Mouse (Mus musculus): ENCODE data around the gene Mrps5. TPM values are rescaled to one million over a fixed set of nuclear protein-coding genes. Genes with fewer than 3 reads are reported as not detected.
"Not testable (repeated sequence)": the region's sequence is repeated elsewhere in the genome, so short reads cannot be mapped to it uniquely, and the experiment has no call there.

Mrps5 gene
- polyA plus RNA-seq, 1 experiment from 2014 or later, result 156 TPM

- DNase-seq (ENCODE audit: low spot score), result no peak
Measured at GRCm38 (mm10) chr2:127587514-127587844, 457 bp downstream of the Mrps5 start.

DNA sequence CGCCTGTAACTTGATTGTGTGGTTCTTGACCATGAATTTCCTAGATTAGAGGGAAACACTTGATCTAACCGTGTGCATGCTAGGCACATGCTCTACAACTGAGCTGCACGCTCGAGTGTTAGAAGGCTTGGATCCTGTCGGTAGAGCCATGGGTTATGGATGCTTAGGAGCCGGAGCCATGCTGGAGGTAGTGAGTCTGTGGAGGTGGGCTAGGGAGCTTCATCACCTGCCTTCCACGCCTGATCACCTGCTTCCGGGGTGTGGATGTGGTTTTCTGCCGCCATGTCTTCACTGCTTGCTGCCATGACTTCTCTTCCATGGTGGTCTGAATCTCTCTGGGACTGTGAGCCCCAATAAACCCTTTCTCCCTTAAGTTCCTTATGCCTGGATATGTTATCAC lies 1.9 kb downstream of the Mrps5 start:
- Histone ChIP-seq H3K27ac (no peak overlapping the region), H3K36me3 (peaks cover 31% of the 10 kb centered on the region), H3K9me3 (no peaks in the 10 kb centered on the region), H3K4me1 (peaks cover 28% of the 10 kb centered on the region), H3K27me3 (ENCODE audit: insufficient read depth, poor library complexity, severe bottlenecking) (no peaks in the 10 kb centered on the region), H3K4me3 (no peak overlapping the region)
- WGBS, result 90% methylated on average over 9 of the region's 9 CpGs
- DNase-seq (ENCODE audit: low spot score), result no peak

More at GRCm38 (mm10) chr2:127587514-127587844, 457 bp downstream of the Mrps5 start:
- Histone ChIP-seq H3K9me3 (no peaks in the 10 kb centered on the region), H3K4me3 (peak overlapping the region; percentile 84), H3K27ac (peak overlapping the region; percentile 99), H3K27me3 (ENCODE audit: insufficient read depth, poor library complexity, severe bottlenecking) (no peaks in the 10 kb centered on the region), H3K36me3 (peaks cover 19% of the 10 kb centered on the region), H3K4me1 (peaks cover 28% of the 10 kb centered on the region)
- under 1% methylated on average over 22 of the region's 22 CpGs for WGBS

DNA sequence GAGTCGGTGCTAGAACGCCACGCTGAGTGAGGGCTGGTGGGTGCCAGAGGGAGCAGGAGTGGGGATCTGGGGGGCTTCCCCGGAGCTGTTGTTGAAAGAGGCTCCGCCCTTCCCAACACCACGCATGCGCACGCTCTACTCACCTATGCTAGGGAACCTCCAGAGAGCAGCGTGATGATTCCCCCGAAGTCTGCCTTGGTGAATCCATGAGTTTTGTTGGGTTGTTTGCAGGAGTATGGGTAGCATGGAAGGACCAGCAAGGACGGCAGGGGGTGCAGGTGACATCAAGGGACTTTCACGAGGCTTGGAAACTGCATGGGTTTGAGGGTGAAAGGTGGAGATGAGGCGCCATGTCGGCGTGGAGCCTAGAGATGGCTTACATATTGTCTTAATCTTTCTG lies 3.2 kb downstream of the Mrps5 start:
- Histone ChIP-seq H3K4me1 (peaks cover 28% of the 10 kb centered on the region), H3K36me3 (peaks cover 43% of the 10 kb centered on the region), H3K27ac (no peak overlapping the region), H3K9me3 (no peaks in the 10 kb centered on the region), H3K4me3 (peak overlapping the region; percentile 4; the same call in 1 of the 2 replicates), H3K27me3 (ENCODE audit: insufficient read depth, poor library complexity, severe bottlenecking) (no peaks in the 10 kb centered on the region)
- 74% methylated on average over 15 of the region's 15 CpGs for WGBS
- DNase-seq (ENCODE audit: low spot score), result no peak

GRCm38 (mm10) chr2:127590840-127591239 lies 3.8 kb downstream of the Mrps5 start:
- no peak for DNase-seq (ENCODE audit: low spot score)
- no peak overlapping the region for H3K4me3 ChIP-seq
- 70% methylated on average over 4 of the region's 4 CpGs for WGBS
- no peak overlapping the region for H3K27ac ChIP-seq
- no peaks in the 10 kb centered on the region for H3K9me3 ChIP-seq
- H3K27me3 ChIP-seq (ENCODE audit: insufficient read depth, poor library complexity, severe bottlenecking), result no peaks in the 10 kb centered on the region
- peaks cover 49% of the 10 kb centered on the region for H3K36me3 ChIP-seq
- peaks cover 28% of the 10 kb centered on the region for H3K4me1 ChIP-seq

DNA sequence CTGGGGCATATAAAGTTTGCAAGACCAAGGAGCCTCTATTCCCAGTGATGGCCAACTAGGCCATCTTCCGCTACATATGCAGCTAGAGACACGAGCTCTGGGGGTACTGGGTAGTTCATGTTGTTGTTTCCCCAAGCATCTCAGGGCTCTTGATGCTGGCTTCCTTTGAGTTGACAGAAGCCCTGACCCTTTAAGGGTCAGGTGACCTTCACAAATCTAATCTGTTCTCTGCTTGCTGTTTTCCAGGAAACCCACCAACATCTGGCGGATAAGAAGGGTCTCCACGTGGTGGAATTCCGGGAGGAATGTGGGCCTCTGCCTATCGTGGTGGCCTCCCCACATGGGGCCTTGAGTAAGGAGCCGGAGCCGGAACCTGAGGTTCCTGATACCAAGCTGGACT lies 16.4 kb downstream of the Mrps5 start:
- not testable (repeated sequence) for H3K27me3 ChIP-seq (ENCODE audit: insufficient read depth, poor library complexity, severe bottlenecking); H3K4me1 ChIP-seq; DNase-seq (ENCODE audit: low spot score); H3K9me3 ChIP-seq; H3K4me3 ChIP-seq; H3K27ac ChIP-seq
- H3K36me3 ChIP-seq, result peaks cover 76% of the 10 kb centered on the region
- 47% methylated on average over 6 of the region's 8 CpGs for WGBS

DNA sequence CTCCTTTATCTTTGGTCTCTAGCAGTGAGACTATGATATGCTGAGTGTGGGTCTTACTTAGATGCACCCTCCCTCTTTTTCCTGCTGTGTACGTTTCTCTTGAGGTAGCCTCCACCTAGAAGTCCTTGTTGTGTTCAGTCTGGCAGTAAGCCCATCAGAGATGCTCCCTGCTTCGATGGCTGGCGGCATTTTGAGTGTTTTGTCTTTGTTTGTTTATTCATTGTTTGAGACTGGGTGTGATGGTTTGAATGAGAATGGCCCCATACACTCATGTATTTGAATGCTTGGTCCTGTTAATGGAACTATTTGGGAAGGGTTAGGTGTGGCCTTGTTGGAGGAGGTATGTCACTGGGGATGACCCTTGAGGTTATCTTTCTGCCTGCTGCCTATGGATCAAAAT lies 18.2 kb downstream of the Mrps5 start:
- 92% methylated on average over 3 of the region's 3 CpGs for WGBS

DNA sequence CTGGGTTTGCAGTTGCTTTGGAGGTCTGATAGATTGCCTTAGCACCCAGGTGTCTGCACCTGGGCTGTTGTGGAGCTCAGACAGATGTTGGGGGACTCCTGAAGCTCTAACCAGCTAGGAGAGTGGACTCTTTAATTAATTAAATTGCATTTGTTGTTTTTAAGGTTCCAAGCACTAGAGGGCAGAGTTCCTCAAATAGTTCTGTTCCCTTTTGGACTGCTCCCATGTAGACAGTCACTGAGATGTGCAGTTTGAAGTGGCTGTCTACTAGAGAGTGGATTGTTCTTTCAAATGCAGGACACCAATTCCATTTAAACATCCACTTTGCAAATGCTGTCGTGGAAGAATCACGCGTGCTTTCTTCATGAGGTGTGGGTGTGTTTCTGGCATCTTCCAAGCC lies 21.2 kb downstream of the Mrps5 start:
- DNase-seq (ENCODE audit: low spot score), result no peak
- Histone ChIP-seq H3K4me1 (peaks cover 19% of the 10 kb centered on the region), H3K27ac (no peak overlapping the region), H3K9me3 (no peaks in the 10 kb centered on the region), H3K27me3 (ENCODE audit: insufficient read depth, poor library complexity, severe bottlenecking) (no peaks in the 10 kb centered on the region), H3K36me3 (peaks cover 30% of the 10 kb centered on the region), H3K4me3 (no peak overlapping the region)
- 35% methylated on average over 3 of the region's 3 CpGs for WGBS

More for the DNA sequence above, 18.2 kb downstream of the Mrps5 start:
- Histone ChIP-seq H3K4me3 (no peak overlapping the region), H3K27me3 (ENCODE audit: insufficient read depth, poor library complexity, severe bottlenecking) (no peaks in the 10 kb centered on the region), H3K4me1 (peaks cover 19% of the 10 kb centered on the region), H3K9me3 (no peaks in the 10 kb centered on the region), H3K27ac (no peak overlapping the region), H3K36me3 (peaks cover 58% of the 10 kb centered on the region)
- no peak for DNase-seq (ENCODE audit: low spot score)

DNA sequence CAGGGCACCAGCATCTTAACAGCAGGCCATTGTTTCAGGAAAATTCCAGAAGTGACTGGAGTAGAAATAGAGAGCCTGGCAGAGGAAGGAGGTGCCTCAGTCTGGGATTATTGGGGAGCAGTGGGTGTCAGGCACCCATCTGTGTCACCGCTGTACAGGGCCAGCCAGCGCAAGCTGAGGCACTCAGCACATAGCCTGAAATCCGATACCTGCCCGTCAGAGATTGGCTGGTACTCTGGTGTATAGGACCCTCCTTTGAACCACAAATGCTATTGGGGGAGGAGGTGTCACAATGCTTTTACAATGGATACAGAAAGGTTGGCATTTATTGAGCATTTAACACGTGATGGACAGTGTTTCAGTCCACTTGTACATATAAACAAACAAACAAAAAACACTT lies 22.0 kb downstream of the Mrps5 start:
- DNase-seq (ENCODE audit: low spot score), result no peak
- H3K27me3 ChIP-seq (ENCODE audit: insufficient read depth, poor library complexity, severe bottlenecking), result no peaks in the 10 kb centered on the region
- peaks cover 25% of the 10 kb centered on the region for H3K36me3 ChIP-seq
- H3K27ac ChIP-seq, result no peak overlapping the region
- peaks cover 19% of the 10 kb centered on the region for H3K4me1 ChIP-seq
- no peaks in the 10 kb centered on the region for H3K9me3 ChIP-seq
- 0 out of 2 replicates have a peak overlapping the region, but pooled peaks have one; percentile 5 for H3K4me3 ChIP-seq
- 8% methylated on average over 5 of the region's 5 CpGs for WGBS

DNA sequence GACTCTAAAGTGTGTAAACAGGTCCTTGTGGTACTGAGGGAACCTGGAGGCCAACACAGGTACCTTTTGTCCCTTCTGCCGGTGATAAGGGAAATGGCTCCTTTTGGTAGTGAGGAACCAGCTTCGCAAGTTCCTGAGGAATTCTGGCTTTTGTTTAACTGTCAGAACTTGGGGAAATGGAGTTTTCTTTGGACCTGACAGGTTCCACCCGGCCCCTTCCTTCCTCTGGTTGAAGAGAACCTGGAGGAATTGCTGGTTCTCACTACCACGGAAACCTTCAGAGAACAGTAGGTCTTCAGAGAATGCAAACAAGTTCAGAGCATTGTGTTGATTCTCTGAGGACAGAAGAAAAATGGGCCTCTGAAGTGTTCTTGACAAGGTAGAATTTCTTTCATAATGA lies 24.4 kb downstream of the Mrps5 start:
- WGBS, result 61% methylated on average over 4 of the region's 4 CpGs
- no peak overlapping the region for H3K27ac ChIP-seq

DNA sequence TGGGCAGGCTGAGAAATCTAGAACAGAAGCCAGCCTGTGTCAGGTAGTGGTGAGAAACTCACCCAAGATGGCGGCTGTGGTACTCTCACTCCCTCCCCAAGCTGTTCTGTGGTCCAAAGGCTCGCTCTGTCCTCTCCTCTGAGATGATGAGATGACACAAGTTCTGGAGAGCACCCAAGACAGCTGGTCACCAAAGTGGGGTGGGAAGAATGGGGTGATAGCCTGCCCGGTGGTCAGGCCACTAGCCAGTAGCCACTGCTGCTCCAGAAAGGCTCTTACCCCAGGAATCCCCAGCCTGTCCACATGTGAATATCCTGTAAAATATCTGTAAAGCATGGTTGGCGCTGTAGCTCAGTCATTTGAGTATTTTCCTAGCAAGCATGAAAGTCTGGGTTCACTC lies 25.3 kb downstream of the Mrps5 start:
- no peaks in the 10 kb centered on the region for H3K36me3 ChIP-seq
- 80% methylated on average over 4 of the region's 4 CpGs for WGBS
- no peak overlapping the region for H3K27ac ChIP-seq
- H3K4me1 ChIP-seq, result peaks cover 19% of the 10 kb centered on the region
- DNase-seq (ENCODE audit: low spot score), result no peak
- no peaks in the 10 kb centered on the region for H3K27me3 ChIP-seq (ENCODE audit: insufficient read depth, poor library complexity, severe bottlenecking)
- H3K9me3 ChIP-seq, result no peaks in the 10 kb centered on the region
- no peak overlapping the region for H3K4me3 ChIP-seq

More for the DNA sequence above, 24.4 kb downstream of the Mrps5 start:
- no peaks in the 10 kb centered on the region for H3K27me3 ChIP-seq (ENCODE audit: insufficient read depth, poor library complexity, severe bottlenecking)
- H3K36me3 ChIP-seq, result peaks cover 2% of the 10 kb centered on the region; the same call in 1 of the 2 replicates
- peaks cover 19% of the 10 kb centered on the region for H3K4me1 ChIP-seq
- no peaks in the 10 kb centered on the region for H3K9me3 ChIP-seq
- DNase-seq (ENCODE audit: low spot score), result no peak
- H3K4me3 ChIP-seq, result no peak overlapping the region

DNA sequence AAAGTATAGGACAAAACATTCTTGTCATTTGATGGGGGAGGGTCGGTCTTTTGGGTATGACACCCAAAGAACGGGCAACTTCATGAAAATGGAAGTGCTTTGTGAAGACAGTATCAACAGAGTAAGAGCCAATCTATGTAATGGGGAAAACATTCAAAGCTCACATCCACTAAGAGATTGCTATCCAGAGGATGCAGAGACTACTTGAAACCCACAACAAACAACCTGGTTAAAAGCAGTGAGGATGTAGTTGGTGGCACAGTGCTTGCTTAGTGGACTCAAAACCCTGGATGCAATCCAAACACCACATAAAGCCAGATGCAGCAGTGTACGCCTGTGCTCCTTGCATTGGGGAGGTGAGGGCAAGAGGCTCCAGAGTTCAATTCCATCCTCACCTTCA lies 32.3 kb downstream of the Mrps5 start:
- Histone ChIP-seq H3K27me3 (ENCODE audit: insufficient read depth, poor library complexity, severe bottlenecking) (no peaks in the 10 kb centered on the region), H3K4me1 (no peaks in the 10 kb centered on the region), H3K27ac (no peak overlapping the region), H3K4me3 (no peak overlapping the region), H3K36me3 (no peaks in the 10 kb centered on the region), H3K9me3 (no peaks in the 10 kb centered on the region)
- WGBS, result 77% methylated on average over 3 of the region's 3 CpGs
- DNase-seq (ENCODE audit: low spot score), result no peak

- Histone ChIP-seq H3K27ac (no peak overlapping the region), H3K36me3 (no peaks in the 10 kb centered on the region), H3K27me3 (ENCODE audit: insufficient read depth, poor library complexity, severe bottlenecking) (no peaks in the 10 kb centered on the region), H3K4me1 (no peaks in the 10 kb centered on the region), H3K4me3 (no peak overlapping the region), H3K9me3 (no peaks in the 10 kb centered on the region)
- 47% methylated on average over 3 of the region's 3 CpGs for WGBS
- DNase-seq (ENCODE audit: low spot score), result no peak
Measured at GRCm38 (mm10) chr2:127622065-127622464, 35.0 kb downstream of the Mrps5 start.

DNA sequence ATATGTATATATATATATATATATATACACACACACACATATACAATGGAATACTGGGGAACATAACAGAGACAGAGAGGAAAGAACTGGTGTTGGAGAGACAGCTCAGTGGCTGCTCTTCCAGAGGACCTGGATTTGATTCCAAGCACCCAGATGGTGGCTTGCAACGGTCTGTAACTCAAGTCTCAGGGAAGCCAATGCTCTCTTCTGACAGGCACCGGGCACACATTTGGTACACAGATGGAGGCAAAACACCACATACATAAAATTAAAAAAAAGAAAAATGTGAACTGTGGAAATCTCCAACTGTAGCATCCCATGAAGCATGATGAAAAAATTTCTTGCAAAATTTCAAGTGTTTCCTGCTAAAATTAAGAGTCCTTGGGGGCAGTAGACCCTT lies 37.8 kb downstream of the Mrps5 start:
- H3K27me3 ChIP-seq (ENCODE audit: insufficient read depth, poor library complexity, severe bottlenecking), result no peaks in the 10 kb centered on the region
- H3K9me3 ChIP-seq, result no peaks in the 10 kb centered on the region
- H3K4me1 ChIP-seq, result no peaks in the 10 kb centered on the region
- no peak for DNase-seq (ENCODE audit: low spot score)
- H3K4me3 ChIP-seq, result no peak overlapping the region
- H3K27ac ChIP-seq, result no peak overlapping the region
- no peaks in the 10 kb centered on the region for H3K36me3 ChIP-seq
- 88% methylated on average over 2 of the region's 2 CpGs for WGBS

DNA sequence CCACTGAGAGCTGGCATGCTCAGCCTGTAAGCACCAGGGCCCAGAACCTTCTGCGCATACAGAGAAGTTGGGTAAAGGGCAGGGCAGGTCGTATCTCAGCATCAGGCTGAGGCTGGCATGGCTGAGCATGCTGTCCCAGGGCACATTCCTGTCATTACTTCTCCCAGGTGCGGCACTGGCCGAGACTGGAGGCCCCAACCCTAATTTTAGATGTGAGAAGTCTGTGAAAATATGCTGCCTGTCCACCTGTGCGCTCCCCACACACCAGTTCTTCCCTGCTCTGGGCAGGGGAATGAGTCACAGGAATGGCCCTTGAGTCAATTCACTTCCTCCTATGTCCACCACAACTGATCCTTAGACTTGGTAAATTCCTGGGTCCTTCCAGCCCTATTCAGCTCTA lies 38.6 kb downstream of the Mrps5 start:
- Histone ChIP-seq H3K27me3 (ENCODE audit: insufficient read depth, poor library complexity, severe bottlenecking) (no peaks in the 10 kb centered on the region), H3K4me1 (no peaks in the 10 kb centered on the region), H3K9me3 (no peaks in the 10 kb centered on the region), H3K27ac (no peak overlapping the region), H3K36me3 (no peaks in the 10 kb centered on the region), H3K4me3 (no peak overlapping the region)
- WGBS, result 68% methylated on average over 5 of the region's 5 CpGs
- no peak for DNase-seq (ENCODE audit: low spot score)
